Mouse (Mus musculus) small intestine, adult 2 months (tissue): ENCODE results near the gene Eps15. TPM values are rescaled to one million over a fixed set of nuclear protein-coding genes. Genes with fewer than 3 reads are reported as not detected.

Experiments used
- H3K27ac ChIP-seq: fragments of 200-500 bp; 2 replicates; pipeline ENCODE4 v1.5.1; 2012; ENCODE audit warnings: low read depth, low read length, control low read depth, inconsistent platforms; ENCODE audit not compliant: insufficient read depth
- H3K27me3 ChIP-seq: fragments of 200-500 bp; 2 replicates; pipeline ENCODE4 v1.6.1; 2012; ENCODE audit warnings: mild to moderate bottlenecking, moderate library complexity, low read length, inconsistent platforms; ENCODE audit not compliant: control insufficient read depth, insufficient read depth
- H3K36me3 ChIP-seq: fragments of 200-500 bp; 2 replicates; pipeline ENCODE4 v1.6.1; 2012; ENCODE audit warnings: mild to moderate bottlenecking, low read length, control low read depth, inconsistent platforms; ENCODE audit not compliant: control insufficient read depth, insufficient read depth
- H3K4me1 ChIP-seq: fragments of 200-500 bp; 2 replicates; pipeline ENCODE4 v1.6.1; 2012; ENCODE audit warnings: low read length, inconsistent platforms, mixed read lengths; ENCODE audit not compliant: control insufficient read depth, insufficient read depth, insufficient read length
- H3K4me3 ChIP-seq: fragments of 200-500 bp; 2 replicates; pipeline ENCODE4 v1.5.1; 2012; ENCODE audit warnings: low read depth, mild to moderate bottlenecking, control low read depth, inconsistent platforms, low read length, moderate library complexity
- CTCF ChIP-seq: fragments of 200-500 bp; IDR thresholded peaks from 2 replicates; pipeline ENCODE4 v1.5.1; 2012; ENCODE audit warnings: low read depth, mild to moderate bottlenecking, control low read depth, inconsistent platforms, low read length, moderate library complexity, mixed read lengths; ENCODE audit not compliant: insufficient replicate concordance, insufficient read length; ENCODE audit errors: extremely low read depth
- POLR2A ChIP-seq: fragments of 200-500 bp; IDR thresholded peaks from 2 replicates; pipeline ENCODE4 v1.6.1; 2012; ENCODE audit warnings: low read depth, mild to moderate bottlenecking, control low read depth, inconsistent platforms, low read length, moderate library complexity
- WGBS: fragments of 180-500 bp; shearing (Covaris S2); methylation state at CpG from one replicate; pipeline ENCODE4 v1.1.7; 2018; 5-methylcytosine and 5-hydroxymethylcytosine counted together
- polyA plus RNA-seq: library from polyadenylated mRNA; depleted of rRNA; stranded (reverse); fragments of >200 nt; gene quantifications from 2 replicates; pipeline ENCODE4 v1.2.3, GENCODE M21; 2012

Eps15 gene
- polyA plus RNA-seq, 1 experiment, result 2.6 TPM

- H3K4me1 ChIP-seq, result no peaks in the 10 kb centered on the region
- TF ChIP-seq CTCF, result no peak
- no peak for TF ChIP-seq POLR2A
- no peak overlapping the region for H3K4me3 ChIP-seq
- 57% methylated on average over 2 of the region's 2 CpGs for WGBS
- no peak overlapping the region for H3K27ac ChIP-seq
- peaks cover 3% of the 10 kb centered on the region for H3K36me3 ChIP-seq
- H3K27me3 ChIP-seq, result no peaks in the 10 kb centered on the region
Observed at GRCm38 (mm10) chr4:109296510-109296909, 16.4 kb downstream of the Eps15 start.

GRCm38 (mm10) chr4:109299136-109299535, 19.1 kb downstream of the Eps15 start:
- H3K4me3 ChIP-seq, result no peak overlapping the region
- TF ChIP-seq POLR2A (no peak), CTCF (no peak)

GRCm38 (mm10) chr4:109316941-109317894, 37.1 kb downstream of the Eps15 start:
- TF ChIP-seq CTCF (no peak), POLR2A (no peak)
- Histone ChIP-seq H3K27ac (no peak overlapping the region), H3K27me3 (no peaks in the 10 kb centered on the region), H3K36me3 (peaks cover 35% of the 10 kb centered on the region), H3K4me1 (no peaks in the 10 kb centered on the region), H3K4me3 (no peak overlapping the region)

More at GRCm38 (mm10) chr4:109299136-109299535, 19.1 kb downstream of the Eps15 start:
- no peak overlapping the region for H3K27ac ChIP-seq
- H3K36me3 ChIP-seq, result peaks cover 3% of the 10 kb centered on the region
- H3K27me3 ChIP-seq, result no peaks in the 10 kb centered on the region
- no peaks in the 10 kb centered on the region for H3K4me1 ChIP-seq

GRCm38 (mm10) chr4:109336796-109337195, 56.7 kb downstream of the Eps15 start:
- H3K27ac ChIP-seq, result no peak overlapping the region
- H3K4me1 ChIP-seq, result no peaks in the 10 kb centered on the region
- peaks cover 15% of the 10 kb centered on the region for H3K36me3 ChIP-seq
- no peaks in the 10 kb centered on the region for H3K27me3 ChIP-seq
- WGBS, result 85% methylated on average over 4 of the region's 4 CpGs
- TF ChIP-seq CTCF, result no peak
- no peak for TF ChIP-seq POLR2A
- H3K4me3 ChIP-seq, result no peak overlapping the region

- 80% methylated on average over 1 of the region's 1 CpGs for WGBS
- Histone ChIP-seq H3K4me3 (no peak overlapping the region), H3K36me3 (peaks cover 10% of the 10 kb centered on the region), H3K27me3 (no peaks in the 10 kb centered on the region), H3K27ac (no peak overlapping the region), H3K4me1 (no peaks in the 10 kb centered on the region)
- TF ChIP-seq POLR2A (no peak), CTCF (no peak)
Observed at GRCm38 (mm10) chr4:109341222-109341621, 61.2 kb downstream of the Eps15 start.

GRCm38 (mm10) chr4:109342783-109343485, 62.9 kb downstream of the Eps15 start:
- WGBS, result 72% methylated on average over 4 of the region's 4 CpGs

GRCm38 (mm10) chr4:109343909-109344308, 63.8 kb downstream of the Eps15 start:
- no peaks in the 10 kb centered on the region for H3K4me1 ChIP-seq
- H3K4me3 ChIP-seq, result no peak overlapping the region
- TF ChIP-seq CTCF (no peak), POLR2A (no peak)
- 95% methylated on average over 5 of the region's 5 CpGs for WGBS
- peaks cover 4% of the 10 kb centered on the region for H3K36me3 ChIP-seq
- H3K27me3 ChIP-seq, result no peaks in the 10 kb centered on the region
- no peak overlapping the region for H3K27ac ChIP-seq

More at GRCm38 (mm10) chr4:109342783-109343485, 62.9 kb downstream of the Eps15 start:
- Histone ChIP-seq H3K4me3 (no peak overlapping the region), H3K27ac (no peak overlapping the region), H3K4me1 (no peaks in the 10 kb centered on the region), H3K36me3 (peaks cover 9% of the 10 kb centered on the region), H3K27me3 (no peaks in the 10 kb centered on the region)
- TF ChIP-seq CTCF, result no peak
- no peak for TF ChIP-seq POLR2A
